Mouse (Mus musculus): Measurements from ENCODE around the gene Gm6169. TPM values are rescaled to one million over a fixed set of nuclear protein-coding genes. Genes with fewer than 3 reads are reported as not detected.
"Not testable (repeated sequence)": the region's sequence is repeated elsewhere in the genome, so short reads cannot be mapped to it uniquely, and the experiment has no call there.

The Gm6169 gene
- polyA plus RNA-seq, 1 experiment from 2014 or later: 1.0 TPM

DNA sequence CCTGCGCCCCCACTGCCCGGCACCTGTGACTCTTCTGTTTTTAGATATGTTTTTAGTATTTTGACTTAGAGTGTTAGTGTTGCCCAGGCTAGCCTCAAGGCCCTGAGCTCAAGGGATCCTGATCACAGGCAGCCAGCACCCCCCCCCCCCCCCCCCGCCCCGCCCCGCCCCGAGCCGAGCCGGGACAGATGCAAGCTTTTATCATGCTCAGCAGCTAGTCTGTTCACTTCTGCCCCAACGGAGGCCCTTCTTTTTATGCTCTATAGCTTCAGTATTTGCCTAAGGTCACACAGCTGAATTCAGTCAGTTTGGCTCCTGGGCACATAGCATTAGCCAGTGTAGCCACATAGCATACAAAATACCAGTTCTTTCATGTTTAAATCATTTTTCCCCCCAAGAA is 12.7 kb downstream of the Gm6169 start:
- Histone ChIP-seq H3K79me2 (ENCODE audit: inconsistent target) (no peaks in the 10 kb centered on the region), H3K4me3 (ENCODE audit: inconsistent target) (no peak overlapping the region), H3K36me3 (ENCODE audit: inconsistent target) (no peaks in the 10 kb centered on the region), H3K27ac (no peak overlapping the region)
- WGBS (ENCODE audit: missing documents): 73% methylated on average over 4 of the region's 9 CpGs

DNA sequence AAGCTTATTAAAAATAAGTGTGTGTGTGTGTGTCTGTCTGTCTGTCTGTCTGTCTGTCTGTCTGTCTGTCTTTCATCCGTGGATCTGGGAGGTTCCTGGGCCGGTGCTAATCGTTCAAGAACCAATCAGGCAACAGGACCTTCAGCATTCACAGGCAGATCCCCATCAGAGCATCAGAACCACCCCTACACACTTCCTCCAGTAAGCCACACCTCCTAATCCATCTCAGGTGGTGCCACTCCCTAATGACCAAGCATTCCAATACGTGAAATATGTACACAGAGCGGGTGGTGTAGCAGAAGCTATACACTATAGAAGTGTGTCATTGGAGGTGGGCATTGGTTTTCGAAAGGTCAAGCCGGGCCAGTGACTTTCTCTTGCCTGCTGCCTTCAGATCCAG is 16.6 kb downstream of the Gm6169 start:
- Histone ChIP-seq H3K4me3 (ENCODE audit: inconsistent target) (no peak overlapping the region), H3K36me3 (ENCODE audit: inconsistent target) (no peaks in the 10 kb centered on the region), H3K27ac (no peak overlapping the region), H3K79me2 (ENCODE audit: inconsistent target) (no peaks in the 10 kb centered on the region)
- 87% methylated on average over 7 of the region's 7 CpGs for WGBS (ENCODE audit: missing documents)

DNA sequence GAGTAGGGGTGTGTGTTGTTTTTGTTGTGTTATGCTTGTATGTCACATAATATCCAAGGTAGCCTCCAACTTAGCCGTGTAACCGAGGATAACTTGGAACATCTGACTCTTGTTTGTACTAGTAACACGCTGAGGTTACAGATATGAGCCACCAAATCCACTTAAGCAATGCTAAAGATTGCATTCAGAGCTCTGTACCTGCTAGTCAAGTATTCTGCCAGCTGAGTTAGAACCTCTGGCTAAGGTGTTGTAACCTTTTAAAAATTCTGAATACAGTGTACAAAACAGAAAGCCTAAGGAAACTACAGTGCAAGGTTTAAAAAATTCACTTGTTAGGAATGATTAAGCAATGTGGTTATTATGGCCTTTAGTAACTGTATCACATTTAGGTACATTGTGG is 18.4 kb downstream of the Gm6169 start:
- Histone ChIP-seq H3K4me3 (ENCODE audit: inconsistent target) (no peak overlapping the region), H3K36me3 (ENCODE audit: inconsistent target) (no peaks in the 10 kb centered on the region), H3K79me2 (ENCODE audit: inconsistent target) (no peaks in the 10 kb centered on the region), H3K27ac (no peak overlapping the region)
- WGBS (ENCODE audit: missing documents): 94% methylated on average over 3 of the region's 3 CpGs

- Histone ChIP-seq H3K4me3 (ENCODE audit: inconsistent target) (no peak overlapping the region), H3K27ac (no peak overlapping the region), H3K79me2 (ENCODE audit: inconsistent target) (no peaks in the 10 kb centered on the region), H3K36me3 (ENCODE audit: inconsistent target) (no peaks in the 10 kb centered on the region)
- WGBS (ENCODE audit: missing documents): 95% methylated on average over 2 of the region's 2 CpGs
Measured at GRCm38 (mm10) chr13:97080201-97080600, 18.8 kb downstream of the Gm6169 start.

GRCm38 (mm10) chr13:97077556-97077955 is 21.5 kb downstream of the Gm6169 start:
- 94% methylated on average over 2 of the region's 2 CpGs for WGBS (ENCODE audit: missing documents)
- Histone ChIP-seq H3K79me2 (ENCODE audit: inconsistent target) (no peaks in the 10 kb centered on the region), H3K27ac (no peak overlapping the region), H3K36me3 (ENCODE audit: inconsistent target) (no peaks in the 10 kb centered on the region), H3K4me3 (ENCODE audit: inconsistent target) (no peak overlapping the region)

DNA sequence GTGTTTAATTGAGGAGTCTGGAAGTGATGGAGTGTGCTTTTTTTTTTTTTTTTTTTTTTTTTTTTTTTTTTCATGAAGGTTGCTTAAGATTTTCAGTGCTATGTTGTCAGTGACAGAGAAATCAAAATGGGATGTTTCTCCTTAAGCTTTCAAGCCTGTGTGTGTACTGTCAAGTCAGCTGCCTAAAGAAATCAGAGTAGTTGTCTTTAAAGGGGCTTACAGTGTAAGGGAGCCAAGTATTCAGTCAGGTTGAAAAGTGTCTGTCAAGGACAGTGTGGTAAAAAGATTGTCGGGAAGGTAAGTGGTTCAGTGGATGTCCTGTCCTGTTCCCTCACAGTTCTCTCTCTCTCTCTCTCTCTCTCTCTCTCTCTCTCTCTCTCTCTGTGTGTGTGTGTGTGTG is 25.5 kb downstream of the Gm6169 start:
- Histone ChIP-seq H3K79me2 (ENCODE audit: inconsistent target) (no peaks in the 10 kb centered on the region), H3K36me3 (ENCODE audit: inconsistent target) (no peaks in the 10 kb centered on the region), H3K27ac (no peak overlapping the region), H3K4me3 (ENCODE audit: inconsistent target) (no peak overlapping the region)
- WGBS (ENCODE audit: missing documents): 60% methylated on average over 1 of the region's 1 CpGs

DNA sequence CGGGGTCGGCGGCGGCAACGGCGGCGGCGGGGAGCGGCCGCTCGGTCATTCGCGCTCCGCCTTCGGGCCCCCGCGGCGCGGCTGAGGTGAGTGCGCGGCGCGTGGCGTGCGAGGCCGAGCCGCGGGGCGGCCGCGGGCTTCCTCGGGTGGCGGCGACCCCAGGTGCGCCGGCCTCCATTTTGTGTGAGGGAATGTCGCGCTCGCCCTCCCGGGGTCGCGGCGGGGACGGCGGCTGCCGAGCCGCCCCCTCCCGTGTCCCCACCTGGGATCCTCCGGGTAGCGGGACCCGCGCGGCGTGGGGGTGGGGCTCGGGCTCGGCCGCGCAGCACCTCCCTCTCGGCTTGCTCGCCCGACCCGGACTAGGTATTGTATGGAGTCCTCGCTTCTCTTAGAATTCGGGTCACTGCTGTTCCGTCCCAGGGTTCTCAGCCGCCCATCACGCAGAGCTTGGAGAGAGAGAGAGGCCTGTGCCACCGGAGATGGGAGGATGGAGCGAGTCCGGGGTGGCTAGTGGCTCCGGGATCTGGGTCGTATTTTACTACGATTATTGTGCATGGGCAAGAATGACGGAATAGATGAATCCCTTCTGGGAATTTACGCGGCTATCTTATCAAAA is 27.3 kb downstream of the Gm6169 start:
- WGBS (ENCODE audit: missing documents): 2% methylated on average over 69 of the region's 76 CpGs
- Histone ChIP-seq H3K36me3 (ENCODE audit: inconsistent target) (no peaks in the 10 kb centered on the region), H3K4me3 (ENCODE audit: inconsistent target) (no peak overlapping the region)

DNA sequence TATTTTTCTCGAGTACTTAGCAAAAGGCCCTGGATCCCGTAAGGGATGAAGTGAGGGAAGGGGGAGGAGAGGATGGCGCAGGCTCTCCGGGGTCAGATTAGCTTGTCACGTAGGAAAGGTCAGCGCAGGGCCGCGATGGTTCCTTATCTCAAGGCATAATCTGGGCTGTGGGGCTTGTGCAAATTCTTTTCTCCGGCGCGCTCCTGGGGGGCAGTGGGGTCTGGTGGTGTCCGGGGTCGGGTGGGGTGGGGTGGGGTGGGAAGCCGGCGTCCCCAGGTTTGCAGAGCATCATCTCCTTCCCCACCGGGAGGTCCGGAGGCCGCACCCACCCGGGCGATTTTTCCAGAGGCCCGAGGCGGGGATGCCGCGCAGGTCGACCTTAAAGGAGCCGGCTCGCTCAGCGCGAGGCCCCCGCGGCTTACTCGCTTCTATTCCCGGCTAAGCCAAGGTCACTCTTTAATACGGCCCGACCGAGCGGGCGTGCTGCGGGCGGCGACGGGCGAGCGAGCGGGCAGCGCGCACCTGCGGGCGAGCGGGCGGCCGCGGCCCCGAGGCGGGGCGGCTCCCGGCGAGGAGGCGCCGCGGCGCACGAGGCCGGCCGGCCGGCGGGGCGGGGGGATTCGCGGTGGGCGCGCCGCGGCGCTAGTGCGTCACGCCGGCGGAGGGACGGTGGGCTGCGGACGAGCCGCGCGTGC is 28.0 kb downstream of the Gm6169 start:
- Histone ChIP-seq H3K79me2 (ENCODE audit: inconsistent target) (no peaks in the 10 kb centered on the region), H3K4me3 (ENCODE audit: inconsistent target) (no peak overlapping the region), H3K27ac (no peak overlapping the region), H3K36me3 (ENCODE audit: inconsistent target) (no peaks in the 10 kb centered on the region)
- WGBS (ENCODE audit: missing documents): 2% methylated on average over 83 of the region's 85 CpGs

More for the DNA sequence above, 27.3 kb downstream of the Gm6169 start:
- H3K79me2 ChIP-seq (ENCODE audit: inconsistent target): no peaks in the 10 kb centered on the region
- no peak overlapping the region for H3K27ac ChIP-seq

DNA sequence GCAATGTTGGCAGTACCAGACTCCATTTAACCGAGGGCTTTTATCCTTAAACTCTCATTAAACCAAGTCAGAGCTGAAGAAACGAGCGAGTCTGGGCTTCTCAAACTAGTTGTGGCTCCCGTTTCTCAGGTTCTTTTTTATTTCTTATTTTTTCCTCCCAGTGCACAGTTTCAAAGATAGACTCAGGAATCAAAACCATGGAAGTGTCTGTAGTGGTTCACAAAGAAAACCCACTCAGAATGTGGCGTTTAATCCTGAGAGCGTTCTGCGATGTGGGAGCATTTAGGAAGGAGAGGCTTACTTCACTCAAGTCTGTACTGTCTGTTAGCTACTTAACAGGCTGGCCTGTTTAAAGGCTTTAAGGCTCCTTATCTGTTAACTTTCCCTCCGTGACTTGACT is 30.9 kb downstream of the Gm6169 start:
- H3K27ac ChIP-seq: no peak overlapping the region
- H3K4me3 ChIP-seq (ENCODE audit: inconsistent target): no peak overlapping the region

DNA sequence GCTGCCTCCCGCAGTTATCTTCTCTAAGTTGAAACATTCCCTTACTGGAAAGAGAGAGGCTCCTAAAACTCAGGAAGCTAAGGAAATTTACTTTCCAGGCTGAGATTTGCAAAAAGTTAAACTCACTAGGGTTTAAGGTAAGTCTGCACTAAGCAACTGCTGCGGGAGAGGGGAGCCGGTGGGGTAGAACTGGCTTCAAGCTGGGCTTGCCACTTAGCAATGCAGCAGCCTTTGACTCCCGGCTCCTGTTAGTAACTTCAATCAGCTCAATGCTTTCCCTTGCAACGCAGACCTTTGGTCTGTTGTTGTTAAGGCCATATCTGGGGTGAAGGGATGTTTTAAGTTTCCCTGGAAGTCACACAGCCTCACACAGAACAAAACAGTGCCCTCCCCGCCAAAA is 31.3 kb downstream of the Gm6169 start:
- WGBS (ENCODE audit: missing documents): 95% methylated on average over 6 of the region's 6 CpGs
- Histone ChIP-seq H3K79me2 (ENCODE audit: inconsistent target) (no peaks in the 10 kb centered on the region), H3K27ac (no peak overlapping the region), H3K36me3 (ENCODE audit: inconsistent target) (no peaks in the 10 kb centered on the region), H3K4me3 (ENCODE audit: inconsistent target) (no peak overlapping the region)

More for the DNA sequence above, 30.9 kb downstream of the Gm6169 start:
- 94% methylated on average over 8 of the region's 8 CpGs for WGBS (ENCODE audit: missing documents)
- no peaks in the 10 kb centered on the region for H3K79me2 ChIP-seq (ENCODE audit: inconsistent target)
- H3K36me3 ChIP-seq (ENCODE audit: inconsistent target): no peaks in the 10 kb centered on the region

- WGBS (ENCODE audit: missing documents): 76% methylated on average over 13 of the region's 15 CpGs
- Histone ChIP-seq H3K27ac (no peak within 1 kb of the TSS), H3K4me3 (ENCODE audit: inconsistent target) (no peak within 1 kb of the TSS), H3K79me2 (ENCODE audit: inconsistent target) (no peaks in the 10 kb centered on the region), H3K36me3 (ENCODE audit: inconsistent target) (no peaks in the 10 kb centered on the region)
Measured at GRCm38 (mm10) chr13:97066649-97067550, 32.1 kb downstream of the Gm6169 start, which contains the start of gene Fam169a. Gene Fam169a, plus strand, starts transcription at chr13:97067286.

DNA sequence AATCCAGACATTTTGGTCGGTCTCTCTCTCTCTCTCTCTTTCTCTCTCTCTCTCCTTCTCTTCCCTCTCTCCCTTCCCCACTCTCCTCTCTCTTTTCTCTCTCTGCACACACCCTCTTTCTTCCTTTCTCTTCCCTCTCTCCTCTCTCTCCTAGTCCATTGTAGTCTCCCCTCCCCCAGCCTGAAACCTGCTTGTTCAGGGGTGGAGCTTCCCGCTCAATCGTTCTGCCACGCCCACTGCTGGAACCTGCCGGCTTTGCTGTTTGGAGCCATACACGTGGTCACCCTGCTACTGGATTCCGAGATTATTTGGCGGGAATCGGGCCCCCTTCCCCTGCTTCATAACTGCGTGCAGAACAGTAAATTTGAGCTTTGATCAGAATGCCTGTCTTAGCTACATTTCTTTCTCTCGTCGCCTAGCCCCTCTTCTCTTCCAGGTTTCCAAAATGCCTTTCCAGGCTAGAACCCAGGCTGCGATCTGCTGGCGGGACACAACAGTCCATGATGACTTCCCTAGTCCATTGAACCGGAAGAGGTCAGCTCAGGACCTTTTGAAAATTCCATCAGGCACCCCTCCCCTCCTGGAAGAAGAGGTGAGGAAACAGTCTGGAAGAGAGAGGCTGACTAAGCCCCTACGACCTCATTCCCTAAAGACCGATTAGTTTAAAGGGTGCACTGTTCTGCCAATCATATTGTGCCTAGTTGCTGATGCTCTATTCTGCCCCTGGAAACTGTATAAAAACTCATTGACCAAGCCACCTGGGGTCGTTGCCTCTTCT is 34.0 kb downstream of the Gm6169 start:
- WGBS (ENCODE audit: missing documents): 82% methylated on average over 18 of the region's 18 CpGs
- H3K79me2 ChIP-seq (ENCODE audit: inconsistent target); H3K4me3 ChIP-seq (ENCODE audit: inconsistent target); H3K27ac ChIP-seq; H3K36me3 ChIP-seq (ENCODE audit: inconsistent target): not testable (repeated sequence)

DNA sequence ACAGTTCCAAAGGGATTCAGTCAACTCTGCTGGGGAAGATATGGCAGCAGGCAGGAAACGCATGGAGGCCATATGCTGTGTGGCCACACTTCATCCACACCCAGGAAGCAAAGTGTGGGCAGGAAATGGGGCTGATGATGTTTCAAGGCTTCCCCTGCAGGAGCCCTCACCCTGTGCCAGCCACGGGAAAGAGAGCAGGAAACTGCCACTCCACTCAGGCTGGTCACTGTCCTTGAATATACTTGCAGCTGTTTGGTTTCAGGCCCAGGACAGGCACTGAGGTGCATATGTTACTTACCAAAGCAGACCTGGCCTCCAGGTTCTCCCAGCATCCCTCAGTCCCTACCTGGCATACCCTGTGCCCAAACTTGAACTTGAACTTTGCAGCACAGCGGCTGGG is 34.6 kb downstream of the Gm6169 start:
- Histone ChIP-seq H3K27ac (no peak overlapping the region), H3K36me3 (ENCODE audit: inconsistent target) (no peaks in the 10 kb centered on the region), H3K4me3 (ENCODE audit: inconsistent target) (no peak overlapping the region), H3K79me2 (ENCODE audit: inconsistent target) (no peaks in the 10 kb centered on the region)
- 39% methylated on average over 3 of the region's 3 CpGs for WGBS (ENCODE audit: missing documents)

DNA sequence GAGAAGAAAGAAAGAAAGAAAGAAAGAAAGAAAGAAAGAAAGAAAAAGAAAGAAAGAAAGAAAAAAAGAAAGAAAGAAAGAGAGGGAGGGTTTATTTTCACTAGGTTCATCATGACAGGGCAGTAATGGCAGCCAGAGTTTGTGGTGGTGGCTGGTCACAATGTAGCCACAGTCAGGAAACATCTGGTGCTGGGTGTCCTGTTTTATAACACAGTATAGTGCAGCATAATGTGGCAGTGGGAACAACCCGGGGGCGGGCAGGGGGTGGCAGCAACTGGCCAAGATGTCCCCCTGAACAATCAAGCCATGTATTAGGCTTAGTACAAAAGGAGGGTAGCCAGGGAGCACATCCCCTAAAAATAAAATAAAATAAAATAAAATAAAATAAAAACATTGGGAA is 35.6 kb downstream of the Gm6169 start:
- Histone ChIP-seq H3K27ac (no peak overlapping the region), H3K36me3 (ENCODE audit: inconsistent target) (no peaks in the 10 kb centered on the region), H3K4me3 (ENCODE audit: inconsistent target) (no peak overlapping the region), H3K79me2 (ENCODE audit: inconsistent target) (no peaks in the 10 kb centered on the region)
- 4% methylated on average over 2 of the region's 2 CpGs for WGBS (ENCODE audit: missing documents)
